Mouse (Mus musculus) liver, embryonic 13.5 days (tissue): Measurements from ENCODE around the gene Map3k5. TPM values are rescaled to one million over a fixed set of nuclear protein-coding genes. Genes with fewer than 3 reads are reported as not detected.

Experiments
- ATAC-seq: fragments of 200-750 bp; cut with Nextera tagmentation; 2 replicates; pipeline ENCODE4 v1.8.0; 2017; ENCODE audit warnings: low read depth, mild to moderate bottlenecking, moderate number of reproducible peaks, moderate library complexity
- DNase-seq: peaks from one replicate; pipeline ENCODE4 v3.0.0; 2022
- H3K27ac ChIP-seq: fragments of 300-500 bp; sonication (generic); 2 replicates; pipeline ENCODE4 v1.5.1; 2015; ENCODE audit warnings: moderate library complexity, mild to moderate bottlenecking, inconsistent platforms
- H3K27me3 ChIP-seq: fragments of 300-500 bp; sonication (generic); 2 replicates; pipeline ENCODE4 v1.6.1; 2015; ENCODE audit warnings: mild to moderate bottlenecking, inconsistent platforms
- H3K36me3 ChIP-seq: fragments of 300-500 bp; sonication (generic); 2 replicates; pipeline ENCODE4 v1.6.1; 2015; ENCODE audit warnings: mild to moderate bottlenecking, inconsistent platforms
- H3K4me1 ChIP-seq: fragments of 300-500 bp; sonication (generic); replicated peaks from 2 replicates; pipeline ENCODE4 v1.6.1; 2015; ENCODE audit warnings: inconsistent platforms
- H3K4me2 ChIP-seq: fragments of 300-500 bp; sonication (generic); 2 replicates; pipeline ENCODE4 v1.6.1; 2015; ENCODE audit warnings: inconsistent platforms, mild to moderate bottlenecking, moderate library complexity
- H3K4me3 ChIP-seq: fragments of 300-500 bp; sonication (generic); replicated peaks from 2 replicates; pipeline ENCODE4 v1.5.1; 2015; ENCODE audit warnings: mild to moderate bottlenecking, inconsistent platforms
- H3K9ac ChIP-seq: fragments of 300-500 bp; sonication (generic); 2 replicates; pipeline ENCODE4 v1.6.1; 2015; ENCODE audit warnings: mild to moderate bottlenecking, inconsistent platforms
- H3K9me3 ChIP-seq: fragments of 300-500 bp; sonication (generic); replicated peaks from 2 replicates; pipeline ENCODE4 v1.6.1; 2016; ENCODE audit warnings: inconsistent platforms
- WGBS: fragments of 180-500 bp; shearing (Covaris S2); methylation state at CpG from one replicate; pipeline ENCODE4 v1.1.7; 2015; ENCODE audit not compliant: insufficient replicate concordance; 5-methylcytosine and 5-hydroxymethylcytosine counted together
- polyA plus RNA-seq: library from polyadenylated mRNA; unstranded; fragments of >200 nt; fragmentation: Nextera tagmentation; extraction: Ambion mirVana; gene quantifications from 2 replicates; pipeline ENCODE4 v1.2.1, GENCODE M21; 2015

Gene Map3k5
- polyA plus RNA-seq, 1 experiment from 2014 or later, result 0.78 TPM

- Histone ChIP-seq H3K4me1 (no peaks in the 10 kb centered on the region), H3K9ac (no peak overlapping the region), H3K36me3 (no peaks in the 10 kb centered on the region), H3K27me3 (no peaks in the 10 kb centered on the region), H3K9me3 (no peaks in the 10 kb centered on the region), H3K4me2 (no peak overlapping the region), H3K27ac (no peak overlapping the region), H3K4me3 (no peak overlapping the region)
- DNase-seq (no peak), ATAC-seq (no peak)
- WGBS, result 80% methylated on average over 5 of the region's 5 CpGs
Observed at GRCm38 (mm10) chr10:19947901-19948300, 13.6 kb downstream of the Map3k5 start.

- no peaks in the 10 kb centered on the region for H3K27me3 ChIP-seq
- no peak overlapping the region for H3K4me2 ChIP-seq
- H3K9me3 ChIP-seq, result no peaks in the 10 kb centered on the region
- H3K27ac ChIP-seq, result no peak overlapping the region
- H3K36me3 ChIP-seq, result no peaks in the 10 kb centered on the region
- H3K9ac ChIP-seq, result no peak overlapping the region
- no peak for ATAC-seq
- no peak for DNase-seq
- 0 out of 2 replicates have a peak, but pooled peaks cover 4% of the 10 kb centered on the region for H3K4me1 ChIP-seq
- 70% methylated on average over 11 of the region's 11 CpGs for WGBS
- H3K4me3 ChIP-seq, result no peak overlapping the region
Observed at GRCm38 (mm10) chr10:19948381-19948780, 14.1 kb downstream of the Map3k5 start.

GRCm38 (mm10) chr10:19949106-19949505, 14.8 kb downstream of the Map3k5 start:
- no peak for DNase-seq
- Histone ChIP-seq H3K4me2 (no peak overlapping the region), H3K9me3 (no peaks in the 10 kb centered on the region), H3K27ac (no peak overlapping the region), H3K4me1 (peaks cover 8% of the 10 kb centered on the region), H3K9ac (no peak overlapping the region), H3K36me3 (no peaks in the 10 kb centered on the region), H3K4me3 (no peak overlapping the region), H3K27me3 (no peaks in the 10 kb centered on the region)
- WGBS, result 72% methylated on average over 4 of the region's 4 CpGs
- no peak for ATAC-seq

GRCm38 (mm10) chr10:19953032-19953761, 18.9 kb downstream of the Map3k5 start:
- ATAC-seq, result no peak
- H3K27ac ChIP-seq, result no peak overlapping the region

GRCm38 (mm10) chr10:19954572-19954971, 20.3 kb downstream of the Map3k5 start:
- Histone ChIP-seq H3K4me1 (peaks cover 37% of the 10 kb centered on the region), H3K27ac (no peak overlapping the region), H3K4me2 (no peak overlapping the region), H3K4me3 (no peak overlapping the region), H3K36me3 (no peaks in the 10 kb centered on the region), H3K27me3 (no peaks in the 10 kb centered on the region), H3K9ac (no peak overlapping the region), H3K9me3 (no peaks in the 10 kb centered on the region)
- DNase-seq (no peak), ATAC-seq (no peak)
- WGBS, result 35% methylated on average over 3 of the region's 3 CpGs

More at GRCm38 (mm10) chr10:19953032-19953761, 18.9 kb downstream of the Map3k5 start:
- Histone ChIP-seq H3K4me1 (peaks cover 37% of the 10 kb centered on the region), H3K27me3 (no peaks in the 10 kb centered on the region), H3K4me3 (no peak overlapping the region), H3K9me3 (no peaks in the 10 kb centered on the region), H3K4me2 (no peak overlapping the region), H3K36me3 (no peaks in the 10 kb centered on the region), H3K9ac (no peak overlapping the region)
- WGBS, result 72% methylated on average over 11 of the region's 11 CpGs
- DNase-seq, result no peak

GRCm38 (mm10) chr10:19955817-19956216, 21.5 kb downstream of the Map3k5 start:
- H3K4me2 ChIP-seq, result no peak overlapping the region
- H3K4me3 ChIP-seq, result no peak overlapping the region
- peaks cover 37% of the 10 kb centered on the region for H3K4me1 ChIP-seq
- DNase-seq (no peak), ATAC-seq (no peak)
- no peak overlapping the region for H3K9ac ChIP-seq
- 75% methylated on average over 6 of the region's 6 CpGs for WGBS
- H3K36me3 ChIP-seq, result no peaks in the 10 kb centered on the region
- H3K9me3 ChIP-seq, result no peaks in the 10 kb centered on the region
- H3K27me3 ChIP-seq, result no peaks in the 10 kb centered on the region
- no peak overlapping the region for H3K27ac ChIP-seq

GRCm38 (mm10) chr10:19956745-19957144, 22.5 kb downstream of the Map3k5 start:
- no peak overlapping the region for H3K27ac ChIP-seq
- H3K4me1 ChIP-seq, result peaks cover 37% of the 10 kb centered on the region
- 51% methylated on average over 6 of the region's 6 CpGs for WGBS
- H3K9ac ChIP-seq, result no peak overlapping the region
- no peaks in the 10 kb centered on the region for H3K36me3 ChIP-seq
- no peak for DNase-seq
- no peaks in the 10 kb centered on the region for H3K9me3 ChIP-seq
- H3K27me3 ChIP-seq, result no peaks in the 10 kb centered on the region
- ATAC-seq, result no peak
- no peak overlapping the region for H3K4me2 ChIP-seq
- no peak overlapping the region for H3K4me3 ChIP-seq

- Histone ChIP-seq H3K36me3 (no peaks in the 10 kb centered on the region), H3K27me3 (no peaks in the 10 kb centered on the region), H3K4me1 (peaks cover 18% of the 10 kb centered on the region), H3K9me3 (no peaks in the 10 kb centered on the region), H3K4me2 (no peak overlapping the region), H3K9ac (no peak overlapping the region), H3K4me3 (no peak overlapping the region), H3K27ac (no peak overlapping the region)
- no peak for ATAC-seq
- WGBS, result 64% methylated on average over 6 of the region's 6 CpGs
- no peak for DNase-seq
Observed at GRCm38 (mm10) chr10:19960831-19961380, 26.6 kb downstream of the Map3k5 start.

- no peak for DNase-seq
- 58% methylated on average over 4 of the region's 4 CpGs for WGBS
- H3K9me3 ChIP-seq, result no peaks in the 10 kb centered on the region
- no peak overlapping the region for H3K4me2 ChIP-seq
- H3K36me3 ChIP-seq, result no peaks in the 10 kb centered on the region
- no peaks in the 10 kb centered on the region for H3K27me3 ChIP-seq
- H3K27ac ChIP-seq, result no peak overlapping the region
- no peak overlapping the region for H3K9ac ChIP-seq
- H3K4me1 ChIP-seq, result peaks cover 4% of the 10 kb centered on the region; the same call in 1 of the 2 replicates
- no peak overlapping the region for H3K4me3 ChIP-seq
- no peak for ATAC-seq
Observed at GRCm38 (mm10) chr10:19962746-19963145, 28.5 kb downstream of the Map3k5 start.

GRCm38 (mm10) chr10:19963206-19963605, 28.9 kb downstream of the Map3k5 start:
- no peaks in the 10 kb centered on the region for H3K9me3 ChIP-seq
- no peak overlapping the region for H3K4me2 ChIP-seq
- no peak for ATAC-seq
- H3K4me1 ChIP-seq, result no peaks in the 10 kb centered on the region
- no peaks in the 10 kb centered on the region for H3K36me3 ChIP-seq
- no peak for DNase-seq
- 43% methylated on average over 1 of the region's 1 CpGs for WGBS
- no peak overlapping the region for H3K27ac ChIP-seq
- H3K9ac ChIP-seq, result no peak overlapping the region
- H3K4me3 ChIP-seq, result no peak overlapping the region
- no peaks in the 10 kb centered on the region for H3K27me3 ChIP-seq

- no peak overlapping the region for H3K4me2 ChIP-seq
- no peaks in the 10 kb centered on the region for H3K27me3 ChIP-seq
- H3K27ac ChIP-seq, result no peak overlapping the region
- H3K9ac ChIP-seq, result no peak overlapping the region
- no peak overlapping the region for H3K4me3 ChIP-seq
- no peaks in the 10 kb centered on the region for H3K9me3 ChIP-seq
- WGBS, result 64% methylated on average over 4 of the region's 4 CpGs
- H3K4me1 ChIP-seq, result no peaks in the 10 kb centered on the region
- ATAC-seq (no peak), DNase-seq (no peak)
- no peaks in the 10 kb centered on the region for H3K36me3 ChIP-seq
Observed at GRCm38 (mm10) chr10:19964105-19964504, 29.8 kb downstream of the Map3k5 start.

GRCm38 (mm10) chr10:19966597-19966996, 32.3 kb downstream of the Map3k5 start:
- Histone ChIP-seq H3K9me3 (no peaks in the 10 kb centered on the region), H3K36me3 (no peaks in the 10 kb centered on the region), H3K9ac (no peak overlapping the region), H3K4me3 (no peak overlapping the region), H3K27me3 (no peaks in the 10 kb centered on the region), H3K4me1 (no peaks in the 10 kb centered on the region), H3K4me2 (no peak overlapping the region), H3K27ac (no peak overlapping the region)
- ATAC-seq (no peak), DNase-seq (no peak)
- 73% methylated on average over 6 of the region's 6 CpGs for WGBS
